8 mouse cellular contexts compared by ENCODE assay signal in the genomic region with DNA sequence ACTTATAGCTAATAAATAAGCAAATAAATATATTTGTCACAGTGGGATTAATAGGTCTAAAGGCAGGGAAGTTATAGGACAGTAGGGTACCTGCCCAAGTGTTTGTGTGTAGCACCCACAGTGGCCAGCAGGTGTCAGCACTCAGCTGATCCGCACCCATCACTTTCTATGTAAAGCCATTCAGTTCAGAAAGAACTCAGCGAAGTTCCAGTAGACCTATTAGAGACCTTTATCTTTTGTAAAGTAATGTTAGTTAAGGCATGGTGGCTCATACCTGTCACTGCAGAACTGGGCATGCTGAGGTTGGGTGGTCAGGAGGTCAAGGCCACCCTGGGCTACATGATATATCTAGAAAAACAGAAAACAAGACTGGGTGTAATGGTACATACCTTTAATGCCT. TPM values are rescaled to one million over a fixed set of nuclear protein-coding genes. Genes with fewer than 3 reads are reported as not detected.
DNase-seq lines count a peak whose midpoint lies in the region; ATAC-seq lines count a peak whose summit lies in the region.

No protein-coding gene starts in this region.

- ATAC-seq in cerebellum, adult (ENCODE audit: insufficient number of reproducible peaks, low FRiP score, low TSS enrichment), result 0 out of 2 replicates have a peak, but pooled peaks have one; percentile 31
- peak; percentile 62; the same call in 1 of the 2 replicates for ATAC-seq in embryonic facial prominence, embryonic 14.5 days (ENCODE audit: low read depth)
- ATAC-seq in hindbrain, embryonic 11.5 days (ENCODE audit: low FRiP score), result peak; percentile 54
- ATAC-seq in megakaryocyte progenitor cell, adult 5-6 weeks (replicated peaks; ENCODE audit: poor library complexity), result peak; percentile 64

- WGBS in embryonic facial prominence, embryonic 14.5 days, result 14% methylated on average over 2 of the region's 2 CpGs
- WGBS in hindbrain, embryonic 11.5 days, result 19% methylated on average over 2 of the region's 2 CpGs

- no peak overlapping the region for H3K4me3 ChIP-seq in embryonic facial prominence, embryonic 14.5 days (ENCODE audit: low read depth, low read length)
- no peak overlapping the region for H3K4me3 ChIP-seq in hindbrain, embryonic 11.5 days (ENCODE audit: low read depth, low read length)

- H3K9me3 ChIP-seq in embryonic facial prominence, embryonic 14.5 days (ENCODE audit: control insufficient read depth, low read length), result no peaks in the 10 kb centered on the region
- no peaks in the 10 kb centered on the region for H3K9me3 ChIP-seq in hindbrain, embryonic 11.5 days (ENCODE audit: control insufficient read depth, low read length)

- H3K27ac ChIP-seq in embryonic facial prominence, embryonic 14.5 days (replicated peaks; ENCODE audit: low read depth, low read length), result no peak overlapping the region
- H3K27ac ChIP-seq in hindbrain, embryonic 11.5 days (ENCODE audit: low read depth, low read length), result no peak overlapping the region

- H3K4me2 ChIP-seq in embryonic facial prominence, embryonic 14.5 days (ENCODE audit: low read depth, low read length), result no peak overlapping the region
- no peak overlapping the region for H3K4me2 ChIP-seq in hindbrain, embryonic 11.5 days (replicated peaks; ENCODE audit: low read depth, low read length)

- no peaks in the 10 kb centered on the region for H3K27me3 ChIP-seq in embryonic facial prominence, embryonic 14.5 days (replicated peaks; ENCODE audit: control insufficient read depth, insufficient read depth, low read length)
- no peaks in the 10 kb centered on the region for H3K27me3 ChIP-seq in hindbrain, embryonic 11.5 days (ENCODE audit: control insufficient read depth, insufficient read depth, low read length)

- no peak for DNase-seq in cerebellum, adult 9-11 months
- DNase-seq in adrenal gland, postnatal 10 days, result peak; percentile 78
- peak; percentile 44 for DNase-seq in embryonic facial prominence, embryonic 14.5 days (ENCODE audit: low spot score)
- DNase-seq in hindbrain, embryonic 11.5 days (ENCODE audit: low spot score), result peak; percentile 78
- DNase-seq in layer of hippocampus, postnatal 36 days, result peak; percentile 46 to 55
- DNase-seq in right cerebral cortex, postnatal 14 days, result peak; percentile 69

- no peaks in the 10 kb centered on the region for H3K36me3 ChIP-seq in embryonic facial prominence, embryonic 14.5 days (ENCODE audit: control insufficient read depth, insufficient read depth, low read length)
- H3K36me3 ChIP-seq in hindbrain, embryonic 11.5 days (ENCODE audit: control insufficient read depth, insufficient read depth, low read length), result no peaks in the 10 kb centered on the region

- no peaks in the 10 kb centered on the region for H3K4me1 ChIP-seq in embryonic facial prominence, embryonic 14.5 days (ENCODE audit: control insufficient read depth, insufficient read depth, low read length)
- no peaks in the 10 kb centered on the region for H3K4me1 ChIP-seq in hindbrain, embryonic 11.5 days (replicated peaks; ENCODE audit: control insufficient read depth, insufficient read depth, low read length)

- no peak overlapping the region for H3K9ac ChIP-seq in embryonic facial prominence, embryonic 14.5 days (ENCODE audit: low read depth, low read length)
- H3K9ac ChIP-seq in hindbrain, embryonic 11.5 days (ENCODE audit: low read depth, low read length), result no peak overlapping the region

RNA-seq across cellular contexts. Expression of gene Pga5, which starts 12.4 kb away (rescaled TPM):
- total RNA-seq in adrenal gland, postnatal 10 days (2021), result not detected
- polyA plus RNA-seq in embryonic facial prominence, embryonic 14.5 days (2014; fragmentation: Nextera tagmentation; extraction: Ambion mirVana), result 0.14 TPM in 1 of 2 replicates, not detected in the other
- not detected in 2 replicates for polyA plus RNA-seq in hindbrain, embryonic 11.5 days (2014; fragmentation: Nextera tagmentation; extraction: Ambion mirVana)
- total RNA-seq in layer of hippocampus, postnatal 36 days (2021), result not detected
- total RNA-seq in megakaryocyte progenitor cell, adult 5-6 weeks (2015), result not detected in 2 replicates
- total RNA-seq in megakaryocyte progenitor cell, adult 5-6 weeks (2017), result not detected in 2 replicates

RNA-seq across cellular contexts. Expression of gene Vps37c, which starts 23.0 kb away (rescaled TPM):
- 10 to 100 TPM; 18.9 to 21.5 TPM for total RNA-seq in adrenal gland, postnatal 10 days (2021)
- 34.8 and 35.9 TPM in 2 replicates for polyA plus RNA-seq in embryonic facial prominence, embryonic 14.5 days (2014; fragmentation: Nextera tagmentation; extraction: Ambion mirVana)
- 23.9 and 27.2 TPM in 2 replicates for polyA plus RNA-seq in hindbrain, embryonic 11.5 days (2014; fragmentation: Nextera tagmentation; extraction: Ambion mirVana)
- 10 to 100 TPM; 24.2 to 26.7 TPM for total RNA-seq in layer of hippocampus, postnatal 36 days (2021)
- total RNA-seq in megakaryocyte progenitor cell, adult 5-6 weeks (2015), result 17.6 and 21.0 TPM in 2 replicates
- total RNA-seq in megakaryocyte progenitor cell, adult 5-6 weeks (2017), result 14.7 and 15.2 TPM in 2 replicates

RNA-seq across cellular contexts. Expression of gene Vwce, which starts 31.5 kb away (rescaled TPM):
- 1 to 10 TPM; 1.9 to 3.2 TPM for total RNA-seq in adrenal gland, postnatal 10 days (2021)
- polyA plus RNA-seq in embryonic facial prominence, embryonic 14.5 days (2014; fragmentation: Nextera tagmentation; extraction: Ambion mirVana), result 1.5 and 1.8 TPM in 2 replicates
- 0.25 and 0.86 TPM in 2 replicates for polyA plus RNA-seq in hindbrain, embryonic 11.5 days (2014; fragmentation: Nextera tagmentation; extraction: Ambion mirVana)
- total RNA-seq in layer of hippocampus, postnatal 36 days (2021), result under 1 TPM; 0.30 to 0.32 TPM
- total RNA-seq in megakaryocyte progenitor cell, adult 5-6 weeks (2015), result 0.10 TPM in 2 replicates
- total RNA-seq in megakaryocyte progenitor cell, adult 5-6 weeks (2017), result 0.51 TPM in 1 of 2 replicates, not detected in the other
